Mouse (Mus musculus): ENCODE data around the gene Limch1.

Gene Limch1

GRCm38 (mm10) chr5:67090856-67091255 lies 345.2 kb downstream of the Limch1 start:
- DNase-seq = no peak

DNA sequence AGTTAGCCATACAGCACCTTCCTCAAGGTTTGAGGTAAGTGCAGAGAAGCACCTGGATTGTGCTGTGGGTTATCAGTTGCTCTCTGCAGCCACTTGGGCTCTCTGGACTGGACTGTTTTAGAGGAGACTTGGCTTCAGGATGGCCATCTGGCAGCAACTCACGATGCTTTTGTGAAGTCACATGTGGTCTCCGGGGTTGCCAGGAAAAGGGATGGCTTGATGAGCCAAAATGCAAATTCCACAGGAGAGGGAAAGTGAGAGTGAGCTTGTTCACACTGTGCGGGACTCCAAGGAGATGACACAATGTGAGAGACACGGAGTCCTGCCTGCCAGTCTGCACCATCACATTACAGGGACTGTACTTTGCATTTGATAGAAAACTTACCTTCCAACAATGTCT lies 346.1 kb downstream of the Limch1 start:
- DNase-seq = no peak

GRCm38 (mm10) chr5:67093991-67094390 lies 348.4 kb downstream of the Limch1 start:
- no peak for DNase-seq

GRCm38 (mm10) chr5:67095153-67095552 lies 349.5 kb downstream of the Limch1 start:
- no peak for DNase-seq

GRCm38 (mm10) chr5:67095651-67096377 lies 350.2 kb downstream of the Limch1 start:
- DNase-seq = no peak

GRCm38 (mm10) chr5:67096378-67096771 lies 350.7 kb downstream of the Limch1 start:
- no peak for DNase-seq

DNA sequence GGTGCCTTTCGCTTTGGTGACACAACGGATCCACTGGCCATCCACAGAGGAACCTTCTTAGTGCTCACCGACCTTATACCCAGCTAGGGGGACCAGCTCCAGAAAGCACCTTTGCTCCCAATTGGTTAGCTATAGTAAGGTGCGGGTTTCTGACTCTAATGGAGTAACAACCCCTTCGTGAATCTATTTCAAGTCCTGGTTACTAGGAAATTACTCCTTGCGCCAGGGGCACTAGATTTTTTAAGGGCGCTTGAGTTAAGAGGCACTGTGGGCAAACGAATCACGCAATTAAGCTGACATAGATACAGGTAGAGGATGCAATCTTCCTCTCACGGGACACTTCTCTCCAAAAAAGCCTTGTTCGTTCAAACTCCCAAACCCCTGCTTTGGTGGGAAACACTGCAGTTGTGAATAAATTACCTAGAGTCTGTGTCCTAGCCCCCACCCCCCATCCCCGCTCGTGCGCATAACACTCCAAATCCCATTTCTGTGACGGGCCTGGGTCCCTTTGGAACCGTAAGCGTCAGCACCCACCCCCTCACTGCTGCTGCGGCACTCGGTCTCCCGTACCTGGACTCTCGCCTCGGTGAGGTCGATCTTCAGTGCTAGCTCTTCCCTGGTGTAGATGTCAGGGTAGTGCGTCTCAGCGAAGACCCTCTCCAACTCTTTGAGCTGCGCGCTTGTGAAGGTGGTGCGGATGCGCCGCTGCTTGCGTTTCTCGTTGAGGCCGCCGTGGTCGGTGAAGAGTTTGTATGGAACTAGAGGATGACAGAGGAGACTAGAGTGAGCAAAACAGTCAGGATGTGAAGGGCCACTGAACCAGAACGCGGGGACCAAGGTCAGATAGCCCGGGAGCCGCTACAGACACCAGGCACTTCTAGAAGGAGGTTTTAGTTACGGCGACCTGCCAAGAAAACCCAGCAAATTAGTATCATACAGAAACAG lies 351.8 kb downstream of the Limch1 start:
- no peak for DNase-seq

- no peak for DNase-seq
Measured at GRCm38 (mm10) chr5:67098051-67098732, 352.6 kb downstream of the Limch1 start.

DNA sequence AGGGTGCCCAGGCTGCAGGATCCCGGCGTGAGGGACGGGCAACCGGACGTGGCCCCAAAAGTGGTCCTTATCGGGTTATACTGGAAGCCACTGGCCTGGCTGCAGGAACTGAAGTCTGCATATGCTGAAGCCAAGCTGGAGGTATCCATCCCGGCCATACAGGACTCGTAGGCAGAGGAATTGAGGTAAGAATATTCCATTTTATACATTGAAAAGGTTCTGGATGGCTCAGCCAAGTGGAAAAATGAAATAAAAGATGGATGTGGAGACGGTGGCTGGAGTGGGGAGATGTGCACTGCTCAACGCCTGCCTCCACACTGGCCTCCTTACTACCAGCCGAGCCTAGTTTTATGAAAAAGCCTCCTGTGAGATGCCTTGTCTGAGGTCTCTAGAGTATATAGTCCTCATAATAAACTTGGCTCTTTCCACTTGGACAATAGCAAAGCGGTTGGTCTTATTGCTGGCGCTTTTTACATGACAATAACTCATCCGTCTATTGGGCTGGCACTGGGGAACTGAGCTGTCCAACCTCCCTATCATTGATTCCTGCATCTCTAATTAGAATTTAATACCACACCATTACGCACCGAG lies 353.2 kb downstream of the Limch1 start, which contains the start of gene Phox2b:
Phox2b (minus strand) TSS at position 569 of the 591 bp plus-strand sequence.
- DNase-seq = no peak

DNA sequence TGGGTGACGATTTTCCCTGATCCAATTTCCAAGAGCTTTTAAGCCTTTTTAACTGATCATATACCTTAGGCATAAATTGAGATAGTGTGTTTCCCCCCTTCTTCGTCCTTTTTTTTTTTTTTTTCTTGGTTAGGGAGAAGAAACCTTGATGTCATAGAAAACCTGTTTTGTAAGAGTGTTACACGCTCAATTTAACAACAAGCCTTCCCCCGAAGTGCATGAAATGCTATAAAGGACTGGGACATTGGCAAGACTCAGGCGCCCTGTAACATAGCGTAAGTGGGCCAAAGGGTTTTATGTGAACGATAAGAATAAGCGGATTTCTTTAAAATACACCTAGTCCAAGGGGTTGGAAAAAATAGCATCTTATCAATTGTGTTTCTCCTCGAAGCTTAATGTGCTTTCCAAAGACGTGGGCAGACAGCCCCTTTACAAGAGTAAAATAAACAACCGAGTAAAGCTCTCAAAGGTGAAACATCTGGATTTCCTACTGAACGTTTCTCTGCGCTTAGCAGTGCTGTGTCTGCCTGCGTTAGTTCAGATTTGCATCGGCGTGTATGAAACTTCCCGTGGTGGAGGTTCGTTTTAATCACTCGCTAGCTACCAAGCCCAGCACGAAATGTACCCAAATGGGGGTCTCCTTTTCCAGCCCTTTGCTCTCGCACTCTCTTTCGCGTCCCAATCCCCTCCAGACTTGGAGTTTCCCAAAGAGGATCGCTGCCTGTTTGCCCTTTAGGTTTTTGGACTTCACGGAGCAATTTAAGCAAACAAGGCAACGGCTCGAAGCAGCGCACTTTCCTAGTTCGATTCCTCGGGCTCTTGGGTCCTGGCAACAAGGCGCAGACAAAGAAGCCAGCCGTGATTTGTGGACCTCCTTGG lies 354.0 kb downstream of the Limch1 start:
- no peak for DNase-seq

DNA sequence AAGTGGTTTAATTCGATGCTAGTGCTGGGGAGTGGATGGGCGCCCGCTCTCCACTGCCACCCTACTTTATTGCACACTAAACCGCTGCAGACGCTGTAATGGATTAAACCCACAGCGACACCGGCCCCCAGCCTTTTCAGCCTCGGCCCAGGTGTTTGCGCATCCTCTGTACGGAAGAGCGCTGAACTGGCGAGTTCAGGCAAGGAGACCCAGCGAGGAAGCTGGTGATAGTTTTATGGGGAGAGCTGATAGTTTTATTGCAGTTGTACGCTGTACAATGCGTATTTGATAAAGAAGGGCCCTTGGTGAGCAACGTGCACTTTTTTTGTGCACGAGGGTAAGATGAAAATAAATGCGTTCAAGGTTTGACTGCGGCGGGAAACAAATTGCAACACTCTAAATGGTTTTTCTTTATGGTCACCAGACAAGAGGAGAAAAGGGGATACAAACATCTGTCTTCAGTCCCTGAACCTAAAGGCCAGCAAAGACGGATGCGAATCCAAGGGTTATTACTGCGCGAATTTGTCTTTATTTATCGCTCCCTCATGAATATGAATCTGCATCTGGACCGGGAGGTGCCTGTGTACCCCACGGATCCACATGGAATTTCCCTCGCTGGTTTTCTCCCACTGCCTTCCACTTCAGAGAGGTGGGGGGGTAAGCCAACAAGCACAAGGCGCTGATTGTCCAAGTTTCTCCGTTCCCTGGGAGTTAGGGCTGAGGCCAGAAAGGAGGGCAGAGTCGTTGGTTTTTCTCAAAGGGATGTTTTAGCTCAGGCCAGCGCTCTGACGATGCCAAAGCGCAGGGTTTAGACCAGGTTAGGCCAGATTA lies 355.2 kb downstream of the Limch1 start:
- DNase-seq = no peak

DNA sequence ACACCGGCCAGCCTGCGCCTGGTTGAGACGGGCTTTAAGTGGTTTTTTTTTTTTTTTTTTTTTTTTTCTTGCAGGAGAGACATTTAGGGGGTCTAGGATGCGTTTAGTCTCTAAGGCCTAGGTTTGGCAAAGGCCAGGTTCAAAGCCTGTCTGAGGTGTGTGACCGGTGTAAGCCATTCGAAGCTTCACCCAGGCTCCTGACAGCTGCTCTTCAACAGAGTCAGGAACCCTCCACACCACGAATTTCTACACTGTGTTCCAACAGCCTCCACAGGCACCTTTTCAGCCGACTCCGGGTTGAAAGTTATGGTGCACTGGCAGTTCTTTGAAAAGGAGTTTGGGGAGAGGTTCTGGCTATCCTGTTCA lies 355.8 kb downstream of the Limch1 start:
- no peak for DNase-seq

- DNase-seq = no peak
Measured at GRCm38 (mm10) chr5:67101793-67102600, 356.4 kb downstream of the Limch1 start.

- DNase-seq = no peak
Measured at GRCm38 (mm10) chr5:67103016-67103415, 357.4 kb downstream of the Limch1 start.

DNA sequence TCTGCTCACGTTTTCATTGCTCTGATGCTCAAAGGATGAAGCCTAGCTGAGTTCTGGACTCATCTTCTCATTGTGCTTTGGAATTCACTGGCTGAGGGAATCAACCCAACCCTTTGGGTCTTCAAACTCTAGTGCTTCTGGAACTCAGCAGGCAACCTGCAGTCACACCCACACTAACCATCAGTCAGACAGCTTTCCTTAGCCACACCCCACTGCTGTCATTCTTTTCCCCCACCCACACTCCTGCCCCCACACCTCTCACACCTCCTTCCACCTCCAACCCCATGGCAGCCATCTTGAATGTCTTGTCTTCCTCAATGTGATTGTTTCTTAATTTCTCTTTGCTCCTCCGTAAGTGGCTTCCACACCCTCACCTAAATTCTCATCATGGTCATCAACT lies 360.6 kb downstream of the Limch1 start:
- no peak for DNase-seq

Measured in kidney, postnatal 14 days (tissue).